Mouse (Mus musculus) common myeloid progenitor, adult 5-6 weeks (primary cell): ENCODE data around the gene Pls1. TPM values are rescaled to one million over a fixed set of nuclear protein-coding genes. Genes with fewer than 3 reads are reported as not detected.
A peak's percentile ranks its signal among the peaks of the same experiment; 100 is the strongest.

ENCODE experiments used
- ATAC-seq: replicated peaks from 2 replicates; pipeline ENCODE4 v1.8.0; 2016; ENCODE audit warnings: low read depth, mild to moderate bottlenecking, moderate TSS enrichment, inconsistent platforms; ENCODE audit not compliant: poor library complexity, severe bottlenecking
- total RNA-seq: library from RNA; stranded (forward); fragments of 200-1000, 187-1606 nt; gene quantifications from 2 replicates; pipeline ENCODE4 v1.2.3, GENCODE M21; 2017

Gene Pls1
- total RNA-seq, 1 experiment from 2014 or later, result 0.18 TPM

- no peak for ATAC-seq
These were observed 132.5 kb downstream of the Pls1 start for GRCm38 (mm10) chr9:95712574-95712973.

- 0 out of 2 replicates have a peak, but pooled peaks have one; percentile 54 for ATAC-seq
These were observed 136.2 kb downstream of the Pls1 start for GRCm38 (mm10) chr9:95708943-95709342.

- no peak for ATAC-seq
These were observed 139.7 kb downstream of the Pls1 start for GRCm38 (mm10) chr9:95705371-95705770.

- ATAC-seq, result no peak
These were observed 141.0 kb downstream of the Pls1 start for GRCm38 (mm10) chr9:95704078-95704477.

Other genes with a start within 250 kb of the Pls1 start
- not detected in 2 replicates for gene Pcolce2, start 207.7 kb downstream of the Pls1 start, total RNA-seq
- not detected in 2 replicates for gene Trpc1, start 94.9 kb downstream of the Pls1 start, total RNA-seq
- gene Atr, start 12.3 kb upstream of the Pls1 start, total RNA-seq, result 60.7 and 66.0 TPM in 2 replicates
- gene Xrn1, start 109.4 kb upstream of the Pls1 start, total RNA-seq, result 37.0 and 42.8 TPM in 2 replicates